Mouse (Mus musculus) heart, postnatal 0 days (tissue): ENCODE measurements around the gene Zfand3.

Source experiments
- CTCF ChIP-seq: IDR thresholded peaks from 2 replicates; pipeline ENCODE4 v1.5.1; 2016; ENCODE audit warnings: antibody characterized with exemption, control low read depth, low read depth
- EP300 ChIP-seq: IDR thresholded peaks from 2 replicates; pipeline ENCODE4 v1.6.1; 2016; ENCODE audit warnings: antibody characterized with exemption, low read depth

- TF ChIP-seq CTCF (no peak), EP300 (no peak)
These were observed 88.7 kb downstream of the Zfand3 start for GRCm38 (mm10) chr17:30093148-30093749.
